Mouse (Mus musculus): ENCODE measurements around the gene Slc16a5. TPM values are rescaled to one million over a fixed set of nuclear protein-coding genes. Genes with fewer than 3 reads are reported as not detected.

The Slc16a5 gene
- polyA plus RNA-seq, 1 experiment, result 0.07 TPM

- TF ChIP-seq MYOG (IDR thresholded peaks at IDR 0.05; ENCODE audit: control insufficient read depth, extremely low read depth, insufficient read length) (no peak), FOSL1 (IDR thresholded peaks at IDR 0.05; ENCODE audit: insufficient read depth, low read length, poor library complexity, severe bottlenecking) (no peak), MAX (IDR thresholded peaks at IDR 0.05) (no peak), CEBPB (IDR thresholded peaks at IDR 0.05; ENCODE audit: low read depth) (no peak), CTCF (IDR thresholded peaks at IDR 0.05; ENCODE audit: control insufficient read depth, insufficient read depth, insufficient read length) (no peak)
- Histone ChIP-seq H3K79me2 (ENCODE audit: control insufficient read depth, insufficient read depth) (peaks cover 37% of the 10 kb centered on the region), H3K27me3 (ENCODE audit: control insufficient read depth, insufficient read depth, insufficient read length) (no peaks in the 10 kb centered on the region), H3K4me3 (ENCODE audit: insufficient read depth, poor library complexity, severe bottlenecking) (no peak overlapping the region), H3K79me3 (ENCODE audit: low read depth) (peaks cover 17% of the 10 kb centered on the region), H3ac (ENCODE audit: control insufficient read depth, insufficient read length, low read depth) (no peak overlapping the region), H3K36me3 (ENCODE audit: control insufficient read depth, insufficient read depth) (peaks cover 35% of the 10 kb centered on the region)
These were observed 39.2 kb upstream of the Slc16a5 start for GRCm38 (mm10) chr11:115423091-115423490.

GRCm38 (mm10) chr11:115424666-115425065 lies 37.6 kb upstream of the Slc16a5 start:
- no peak overlapping the region for H3ac ChIP-seq (ENCODE audit: control insufficient read depth, insufficient read length, low read depth)
- peaks cover 22% of the 10 kb centered on the region for H3K79me2 ChIP-seq (ENCODE audit: control insufficient read depth, insufficient read depth)
- H3K79me3 ChIP-seq (ENCODE audit: low read depth), result peaks cover 3% of the 10 kb centered on the region
- no peak overlapping the region for H3K4me3 ChIP-seq (ENCODE audit: insufficient read depth, poor library complexity, severe bottlenecking)
- peaks cover 41% of the 10 kb centered on the region for H3K36me3 ChIP-seq (ENCODE audit: control insufficient read depth, insufficient read depth)
- TF ChIP-seq MYOG (IDR thresholded peaks at IDR 0.05; ENCODE audit: control insufficient read depth, extremely low read depth, insufficient read length), result no peak
- no peak for TF ChIP-seq FOSL1 (IDR thresholded peaks at IDR 0.05; ENCODE audit: insufficient read depth, low read length, poor library complexity, severe bottlenecking)
- no peak for TF ChIP-seq CTCF (IDR thresholded peaks at IDR 0.05; ENCODE audit: control insufficient read depth, insufficient read depth, insufficient read length)
- TF ChIP-seq MYOD1 (IDR thresholded peaks at IDR 0.05; ENCODE audit: control insufficient read depth, insufficient read length, low read depth), result no peak
- no peak for TF ChIP-seq USF1 (IDR thresholded peaks at IDR 0.05; ENCODE audit: low read depth)
- TF ChIP-seq CEBPB (IDR thresholded peaks at IDR 0.05; ENCODE audit: low read depth), result no peak
- no peak for TF ChIP-seq MAX (IDR thresholded peaks at IDR 0.05)
- no peaks in the 10 kb centered on the region for H3K27me3 ChIP-seq (ENCODE audit: control insufficient read depth, insufficient read depth, insufficient read length)

- peaks cover 51% of the 10 kb centered on the region for H3K36me3 ChIP-seq (ENCODE audit: control insufficient read depth, insufficient read depth)
- peaks cover 3% of the 10 kb centered on the region for H3K79me3 ChIP-seq (ENCODE audit: low read depth)
- peaks cover 15% of the 10 kb centered on the region for H3K79me2 ChIP-seq (ENCODE audit: control insufficient read depth, insufficient read depth)
- TF ChIP-seq MYOG (IDR thresholded peaks at IDR 0.05; ENCODE audit: control insufficient read depth, extremely low read depth, insufficient read length), result no peak
- no peak overlapping the region for H3ac ChIP-seq (ENCODE audit: control insufficient read depth, insufficient read length, low read depth)
- H3K27me3 ChIP-seq (ENCODE audit: control insufficient read depth, insufficient read depth, insufficient read length), result no peaks in the 10 kb centered on the region
- H3K4me3 ChIP-seq (ENCODE audit: insufficient read depth, poor library complexity, severe bottlenecking), result no peak overlapping the region
These were observed 36.6 kb upstream of the Slc16a5 start for GRCm38 (mm10) chr11:115425671-115426070.

- TF ChIP-seq MYOG (IDR thresholded peaks at IDR 0.05; ENCODE audit: control insufficient read depth, extremely low read depth, insufficient read length) (no peak), CTCF (IDR thresholded peaks at IDR 0.05; ENCODE audit: control insufficient read depth, insufficient read depth, insufficient read length) (peak; percentile 37), MAX (IDR thresholded peaks at IDR 0.05) (peak; percentile 16)
- no peak overlapping the region for H3K4me3 ChIP-seq (ENCODE audit: insufficient read depth, poor library complexity, severe bottlenecking)
- H3K79me3 ChIP-seq (ENCODE audit: low read depth), result no peaks in the 10 kb centered on the region
- H3K27me3 ChIP-seq (ENCODE audit: control insufficient read depth, insufficient read depth, insufficient read length), result no peaks in the 10 kb centered on the region
- H3K79me2 ChIP-seq (ENCODE audit: control insufficient read depth, insufficient read depth), result no peaks in the 10 kb centered on the region
- peaks cover 54% of the 10 kb centered on the region for H3K36me3 ChIP-seq (ENCODE audit: control insufficient read depth, insufficient read depth)
- no peak overlapping the region for H3ac ChIP-seq (ENCODE audit: control insufficient read depth, insufficient read length, low read depth)
These were observed 34.6 kb upstream of the Slc16a5 start for GRCm38 (mm10) chr11:115427482-115428331.

GRCm38 (mm10) chr11:115429307-115429706 lies 33.0 kb upstream of the Slc16a5 start:
- Histone ChIP-seq H3K27me3 (ENCODE audit: control insufficient read depth, insufficient read depth, insufficient read length) (no peaks in the 10 kb centered on the region), H3K36me3 (ENCODE audit: control insufficient read depth, insufficient read depth) (peaks cover 46% of the 10 kb centered on the region), H3K79me3 (ENCODE audit: low read depth) (no peaks in the 10 kb centered on the region), H3ac (ENCODE audit: control insufficient read depth, insufficient read length, low read depth) (no peak overlapping the region), H3K79me2 (ENCODE audit: control insufficient read depth, insufficient read depth) (no peaks in the 10 kb centered on the region), H3K4me3 (ENCODE audit: insufficient read depth, poor library complexity, severe bottlenecking) (no peak overlapping the region)
- TF ChIP-seq CTCF (IDR thresholded peaks at IDR 0.05; ENCODE audit: control insufficient read depth, insufficient read depth, insufficient read length) (no peak), USF1 (IDR thresholded peaks at IDR 0.05; ENCODE audit: low read depth) (no peak), MYOG (IDR thresholded peaks at IDR 0.05; ENCODE audit: control insufficient read depth, extremely low read depth, insufficient read length) (no peak), FOSL1 (IDR thresholded peaks at IDR 0.05; ENCODE audit: insufficient read depth, low read length, poor library complexity, severe bottlenecking) (no peak), MYOD1 (IDR thresholded peaks at IDR 0.05; ENCODE audit: control insufficient read depth, insufficient read length, low read depth) (no peak), CEBPB (IDR thresholded peaks at IDR 0.05; ENCODE audit: low read depth) (no peak), MAX (IDR thresholded peaks at IDR 0.05) (no peak)

- TF ChIP-seq FOSL1 (IDR thresholded peaks at IDR 0.05; ENCODE audit: insufficient read depth, low read length, poor library complexity, severe bottlenecking), result no peak
- TF ChIP-seq CTCF (IDR thresholded peaks at IDR 0.05; ENCODE audit: control insufficient read depth, insufficient read depth, insufficient read length), result no peak
- TF ChIP-seq MYOD1 (IDR thresholded peaks at IDR 0.05; ENCODE audit: control insufficient read depth, insufficient read length, low read depth), result peak; percentile 51
- peaks cover 44% of the 10 kb centered on the region for H3K36me3 ChIP-seq (ENCODE audit: control insufficient read depth, insufficient read depth)
These were observed 31.7 kb upstream of the Slc16a5 start for GRCm38 (mm10) chr11:115430561-115430960.

More at GRCm38 (mm10) chr11:115430561-115430960, 31.7 kb upstream of the Slc16a5 start:
- H3K27me3 ChIP-seq (ENCODE audit: control insufficient read depth, insufficient read depth, insufficient read length), result no peaks in the 10 kb centered on the region
- no peaks in the 10 kb centered on the region for H3K79me3 ChIP-seq (ENCODE audit: low read depth)
- no peak overlapping the region for H3ac ChIP-seq (ENCODE audit: control insufficient read depth, insufficient read length, low read depth)
- H3K79me2 ChIP-seq (ENCODE audit: control insufficient read depth, insufficient read depth), result no peaks in the 10 kb centered on the region
- no peak overlapping the region for H3K4me3 ChIP-seq (ENCODE audit: insufficient read depth, poor library complexity, severe bottlenecking)

Measured in C2C12 (cell line).